Mouse (Mus musculus) embryonic fibroblast, embryonic 13.5 days (primary cell): ENCODE data around the gene Greb1.

Experiments used
- CTCF ChIP-seq: IDR thresholded peaks from 2 replicates; pipeline ENCODE4 v1.5.1; 2011; ENCODE audit warnings: mild to moderate bottlenecking, control low read depth, low read length, moderate library complexity, borderline replicate concordance; ENCODE audit not compliant: insufficient read depth
- POLR2A ChIP-seq: IDR thresholded peaks from 2 replicates; pipeline ENCODE4 v1.6.1; 2011; ENCODE audit warnings: low read depth, mild to moderate bottlenecking, control low read depth, low read length, moderate library complexity

DNA sequence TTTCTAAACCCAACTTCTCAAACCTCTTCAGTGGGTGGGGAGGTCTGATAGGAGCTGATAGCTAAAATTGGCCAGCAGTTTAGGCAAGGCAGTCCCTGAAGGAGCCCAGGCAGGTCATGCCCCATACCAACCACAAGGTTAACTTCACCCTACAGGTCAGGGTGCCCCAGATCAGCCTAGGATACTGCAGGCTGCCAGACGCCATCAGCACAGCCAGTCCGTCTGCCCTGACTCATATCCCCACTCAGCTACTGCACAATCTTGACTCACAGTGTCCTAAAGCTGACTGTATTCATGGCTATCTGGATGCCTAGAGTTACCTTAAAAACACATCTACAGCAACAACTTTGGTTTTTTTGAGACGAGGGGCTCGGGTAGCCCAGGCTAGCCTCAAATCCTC, 10.2 kb downstream of the Greb1 start:
- TF ChIP-seq CTCF (no peak), POLR2A (no peak)
